Mouse (Mus musculus) cerebellum, adult 11 months (tissue): Measurements from ENCODE around the gene Ndufaf3.

Experiments used
- DNase-seq: peaks from one replicate; pipeline ENCODE4 v3.0.0; 2022

Gene Ndufaf3

GRCm38 (mm10) chr9:108516380-108517251 is 50.6 kb downstream of the Ndufaf3 start, which contains the start of gene Qrich1:
Gene Qrich1 (plus strand): TSS chr9:108516806.
- DNase-seq: peak; percentile 94
